Mouse (Mus musculus): ENCODE results near the gene Tmem160.

GRCm38 (mm10) chr7:16473847-16474246 lies 21.3 kb downstream of the Tmem160 start:
- no peak for TF ChIP-seq CTCF (conservative IDR thresholded peaks at IDR 0.05; ENCODE audit: insufficient read depth, insufficient read length, low read depth, low read length)
- no peak for TF ChIP-seq POLR2A (IDR thresholded peaks at IDR 0.05; ENCODE audit: low read depth, low read length)
